Mouse (Mus musculus) adrenal gland, adult (tissue): ENCODE data around the gene Myh7.

Experiments
- DNase-seq, 2 experiments: peaks; one replicate each; pipeline ENCODE4 v3.0.0; 2022 to 2023; ENCODE audit warnings: low spot score in 1 of 2; ENCODE audit not compliant: inconsistent age in 2 of 2

Gene Myh7

GRCm38 (mm10) chr14:54945975-54946704, 48.3 kb downstream of the Myh7 start:
- no peak for DNase-seq

DNA sequence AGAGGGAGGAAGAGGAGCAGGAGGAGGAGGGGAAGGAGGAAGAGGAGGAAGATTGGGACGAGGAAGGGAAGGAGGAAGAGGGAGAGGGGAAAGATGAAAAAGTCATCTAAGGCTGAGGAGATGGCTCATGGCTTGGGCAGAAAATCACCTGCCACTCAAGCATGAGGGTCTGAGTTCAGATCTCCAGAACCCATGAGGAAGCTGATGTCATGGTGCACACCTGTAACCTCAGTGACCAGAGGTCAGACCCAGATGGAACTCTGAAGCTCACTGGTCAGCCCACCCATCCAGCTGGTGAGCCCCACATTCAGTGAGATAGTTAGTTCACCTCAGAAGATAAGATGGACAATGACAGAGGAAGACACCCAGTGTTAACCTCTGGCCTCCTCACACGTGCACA, 49.5 kb downstream of the Myh7 start:
- DNase-seq: no peak

DNA sequence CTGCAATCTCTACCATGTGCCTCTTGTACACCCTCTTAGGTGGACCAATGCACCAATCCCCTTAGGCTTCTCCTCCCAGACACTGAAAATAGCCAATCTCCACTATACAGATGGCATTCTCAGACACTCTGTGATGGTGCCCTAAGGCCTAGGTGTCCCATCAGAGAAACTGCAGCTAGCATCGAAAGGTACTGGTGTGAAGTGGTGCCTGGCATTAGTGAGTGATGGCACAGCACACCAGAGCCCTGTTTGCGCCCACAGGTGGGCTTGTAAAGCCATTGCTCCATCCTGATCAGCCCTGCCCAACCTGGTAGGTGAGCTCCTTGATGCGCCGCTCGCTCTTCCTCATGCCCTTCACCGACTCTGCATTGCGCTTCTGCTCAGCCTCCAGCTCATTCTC, 50.5 kb downstream of the Myh7 start:
- DNase-seq: no peak

GRCm38 (mm10) chr14:54942479-54942878, 51.9 kb downstream of the Myh7 start:
- no peak for DNase-seq

GRCm38 (mm10) chr14:54941024-54941978, 53.1 kb downstream of the Myh7 start:
- no peak for DNase-seq

DNA sequence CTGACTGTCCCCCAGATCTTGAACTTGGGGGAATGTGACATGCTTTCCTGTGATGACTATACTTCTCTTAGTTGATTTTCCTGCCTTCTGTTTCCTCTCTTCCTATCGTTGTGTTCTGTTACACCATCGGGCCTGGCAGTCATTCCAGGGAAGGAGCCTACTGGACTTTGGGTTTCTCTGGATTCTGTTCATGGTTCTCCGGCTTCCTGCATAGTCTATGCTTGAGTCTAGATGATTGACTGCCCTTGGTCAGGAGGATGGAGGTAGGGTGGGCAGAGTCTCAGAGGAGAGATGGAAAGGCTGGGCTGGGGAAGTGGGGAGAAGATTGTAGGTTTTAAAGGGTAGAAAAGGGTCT, 54.3 kb downstream of the Myh7 start:
- no peak for DNase-seq

- peak; percentile 63 to 87 for DNase-seq
Measured at GRCm38 (mm10) chr14:54939434-54940175, 54.8 kb downstream of the Myh7 start.

DNA sequence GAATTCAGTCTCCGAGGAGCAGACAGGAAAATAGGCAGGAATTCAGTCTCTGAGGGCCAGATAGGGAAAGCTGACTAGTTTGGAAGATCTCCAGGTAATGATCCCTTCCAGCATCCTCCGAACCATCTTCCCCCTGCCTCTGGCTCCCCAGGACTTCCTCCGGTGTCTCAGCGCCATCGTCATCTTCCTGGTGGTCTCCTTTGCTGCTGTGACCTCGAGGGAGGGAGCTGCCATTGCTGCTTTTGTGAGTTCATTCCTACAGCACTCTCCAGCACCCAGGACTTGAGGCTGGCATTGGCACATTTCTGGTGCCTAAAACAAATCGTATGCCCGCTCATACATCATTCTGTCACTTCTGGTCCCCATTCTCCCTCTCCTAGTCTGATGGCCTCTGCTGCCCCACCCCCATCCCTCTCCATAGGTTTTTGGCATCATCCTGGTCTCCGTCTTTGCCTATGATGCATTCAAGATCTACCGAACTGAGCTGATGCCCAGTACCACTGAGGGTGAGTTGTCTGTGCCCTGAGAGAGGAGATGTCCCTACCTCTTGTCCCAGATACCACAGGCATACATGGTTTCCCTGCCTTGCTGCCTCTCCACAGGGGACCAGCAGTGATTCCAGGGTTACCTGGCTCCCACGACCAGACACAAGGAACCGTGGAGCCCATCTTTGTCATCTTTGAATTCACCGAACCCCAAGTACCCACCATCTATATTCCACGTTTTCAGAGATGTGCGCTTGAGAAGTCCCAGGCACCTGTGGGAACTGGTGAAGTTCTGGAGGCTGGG, 55.8 kb downstream of the Myh7 start:
- no peak for DNase-seq

- DNase-seq: no peak
Measured at GRCm38 (mm10) chr14:54937361-54938182, 56.9 kb downstream of the Myh7 start.

DNA sequence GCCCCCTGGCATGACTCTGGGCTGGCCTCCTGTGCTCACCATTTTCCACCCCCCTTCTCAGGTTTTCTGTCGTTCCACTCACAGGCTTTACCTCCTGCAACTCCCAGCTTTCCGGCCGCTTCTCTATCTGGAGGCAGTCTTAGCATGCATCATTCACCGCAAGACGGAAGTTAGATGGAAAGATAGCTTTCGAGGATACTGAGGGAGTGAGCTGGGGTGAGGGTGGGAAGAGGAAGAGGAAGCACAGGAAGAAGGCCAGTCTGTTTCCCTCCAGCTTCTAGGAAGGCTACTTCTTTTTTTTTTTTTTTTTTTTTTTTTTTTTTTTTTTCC, 57.6 kb downstream of the Myh7 start:
- no peak for DNase-seq

- DNase-seq: no peak
Measured at GRCm38 (mm10) chr14:54935904-54936830, 58.3 kb downstream of the Myh7 start, which contains the start of gene Cmtm5. TSS of gene Cmtm5 (plus strand) at chr14:54936261.

GRCm38 (mm10) chr14:54932645-54933150, 61.7 kb downstream of the Myh7 start, which contains the start of gene Il25:
TSS of gene Il25 (plus strand) at chr14:54932695.
- no peak for DNase-seq

GRCm38 (mm10) chr14:54930431-54930830, 64.0 kb downstream of the Myh7 start:
- no peak for DNase-seq

DNA sequence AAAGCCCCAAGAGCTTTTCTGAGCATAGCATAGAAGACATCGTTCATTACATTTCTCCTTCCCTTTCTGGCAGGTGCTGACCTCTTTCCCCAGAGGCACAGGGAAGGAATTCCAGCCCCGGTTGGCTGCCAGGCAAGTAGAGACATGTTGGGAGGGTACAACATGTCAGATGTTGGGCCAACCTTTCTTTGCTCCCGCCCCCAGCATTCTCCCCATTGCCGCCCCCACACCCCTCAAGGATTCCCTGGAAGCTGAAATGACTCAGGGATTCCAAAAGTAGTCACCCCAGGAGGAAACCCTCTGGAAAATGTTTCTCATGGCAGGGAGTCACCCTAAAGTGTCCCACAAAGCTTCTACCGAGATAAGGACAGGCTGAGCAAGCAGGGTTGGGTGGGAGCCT, 64.6 kb downstream of the Myh7 start:
- DNase-seq: peak in 1 of 2 experiments; percentile 24

- no peak for DNase-seq
Measured at GRCm38 (mm10) chr14:54927296-54927695, 67.1 kb downstream of the Myh7 start.

- peak in 1 of 2 experiments; percentile 64 for DNase-seq
Measured at GRCm38 (mm10) chr14:54926401-54927158, 67.8 kb downstream of the Myh7 start.
